ENCODE assay signal across 17 mouse cellular contexts in the genomic region with DNA sequence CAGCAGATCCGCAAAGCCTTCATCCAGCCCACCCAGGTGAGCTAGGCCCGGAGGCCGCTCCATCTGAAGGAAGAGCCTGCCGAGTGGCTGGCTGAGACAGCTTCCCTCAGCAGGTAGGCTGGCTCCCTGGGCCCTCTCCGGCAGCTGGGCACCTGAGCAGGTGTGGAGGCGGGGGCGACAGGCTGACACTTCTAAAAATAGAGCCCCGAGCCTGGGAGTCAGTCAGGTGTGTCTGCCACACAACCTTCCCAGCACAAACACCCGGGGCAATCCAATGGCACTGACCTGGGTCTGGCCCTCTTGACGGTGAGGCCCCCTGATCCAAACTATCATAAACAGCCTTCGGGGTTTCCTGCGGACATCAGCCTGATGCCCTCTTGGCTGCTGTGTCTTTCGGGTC. TPM values are rescaled to one million over a fixed set of nuclear protein-coding genes. Genes with fewer than 3 reads are reported as not detected.
DNase-seq lines count a peak whose midpoint lies in the region; ATAC-seq lines count a peak whose summit lies in the region.
"Had no signal": no experiment of that assay in that cellular context is flagged by ENCODE, and none has a peak within 500 bp of the region (broad histone marks: within the 10 kb centered on the region; RNA-seq: fewer than 3 reads in every experiment).

No protein-coding gene starts in this region.

- H3K4me1 ChIP-seq in liver, embryonic 13.5 days (replicated peaks), result peaks cover 43% of the 10 kb centered on the region
- no peaks in the 10 kb centered on the region for H3K4me1 ChIP-seq in embryonic facial prominence, embryonic 14.5 days (ENCODE audit: control insufficient read depth, insufficient read depth, low read length)
- H3K4me1 ChIP-seq: forebrain, embryonic 15.5 days had no signal

- intact Hi-C loops in heart, postnatal 10 days (cut with DNase I), result no loop called here

- no peaks in the 10 kb centered on the region; the same call in 1 of the 2 replicates for H3K9me3 ChIP-seq in liver, embryonic 13.5 days (replicated peaks)
- H3K9me3 ChIP-seq in embryonic facial prominence, embryonic 14.5 days (ENCODE audit: control insufficient read depth, low read length), result no peaks in the 10 kb centered on the region
- H3K9me3 ChIP-seq: forebrain, embryonic 15.5 days had no signal

- WGBS in liver, embryonic 13.5 days (ENCODE audit: insufficient replicate concordance), result 86% methylated on average over 13 of the region's 13 CpGs
- 46% methylated on average over 9 of the region's 13 CpGs for WGBS in embryonic facial prominence, embryonic 14.5 days

- DNase-seq in liver, embryonic 13.5 days, result no peak
- no peak for DNase-seq in liver
- peak; percentile 43 for DNase-seq in embryonic facial prominence, embryonic 14.5 days (ENCODE audit: low spot score)
- peak; percentile 72 for DNase-seq in kidney, adult 9 months
- DNase-seq in kidney, postnatal 4 days, result peak; percentile 54 to 74
- DNase-seq in left cerebral cortex, adult 8-10 months (ENCODE audit: low spot score in 2 of 2), result no peak
- no peak for DNase-seq in adrenal gland, postnatal 14 days
- no peak for DNase-seq in heart, postnatal 10 days
- DNase-seq: cerebellum, adult 8-10 months; heart, adult 2 months; heart, postnatal 14 days; lung, adult 18-20 months; right cerebral cortex, postnatal 14 days had no signal

- no peak overlapping the region for H3K4me3 ChIP-seq in liver, embryonic 13.5 days (replicated peaks)
- no peak overlapping the region for H3K4me3 ChIP-seq in embryonic facial prominence, embryonic 14.5 days (ENCODE audit: low read depth, low read length)
- H3K4me3 ChIP-seq: erythroblast, embryonic 14.5 days; forebrain, embryonic 15.5 days; heart, adult 2 months had no signal

- H3K4me2 ChIP-seq in liver, embryonic 13.5 days, result no peak overlapping the region
- no peak overlapping the region for H3K4me2 ChIP-seq in embryonic facial prominence, embryonic 14.5 days (ENCODE audit: low read depth, low read length)
- H3K4me2 ChIP-seq: forebrain, embryonic 15.5 days had no signal

- H3K27ac ChIP-seq in liver, embryonic 13.5 days, result 0 out of 2 replicates have a peak overlapping the region, but pooled peaks have one; percentile 67
- H3K27ac ChIP-seq in embryonic facial prominence, embryonic 14.5 days (replicated peaks; ENCODE audit: low read depth, low read length), result no peak overlapping the region
- H3K27ac ChIP-seq: forebrain, embryonic 15.5 days; heart, adult 2 months; hindbrain, postnatal 0 days had no signal

- H3K36me3 ChIP-seq in liver, embryonic 13.5 days, result no peaks in the 10 kb centered on the region
- no peaks in the 10 kb centered on the region for H3K36me3 ChIP-seq in embryonic facial prominence, embryonic 14.5 days (ENCODE audit: control insufficient read depth, insufficient read depth, low read length)
- H3K36me3 ChIP-seq: forebrain, embryonic 15.5 days had no signal

- no peaks in the 10 kb centered on the region for H3K27me3 ChIP-seq in liver, embryonic 13.5 days
- no peaks in the 10 kb centered on the region for H3K27me3 ChIP-seq in embryonic facial prominence, embryonic 14.5 days (replicated peaks; ENCODE audit: control insufficient read depth, insufficient read depth, low read length)
- H3K27me3 ChIP-seq: forebrain, embryonic 15.5 days had no signal

- ATAC-seq in liver, embryonic 13.5 days (ENCODE audit: low read depth), result no peak
- peak; percentile 61; the same call in 1 of the 2 replicates for ATAC-seq in embryonic facial prominence, embryonic 14.5 days (ENCODE audit: low read depth)
- ATAC-seq: forebrain, embryonic 15.5 days; hindbrain, postnatal 0 days; midbrain, embryonic 16.5 days had no signal

- no peak overlapping the region for H3K9ac ChIP-seq in liver, embryonic 13.5 days
- no peak overlapping the region for H3K9ac ChIP-seq in embryonic facial prominence, embryonic 14.5 days (ENCODE audit: low read depth, low read length)
- H3K9ac ChIP-seq: forebrain, embryonic 15.5 days had no signal

RNA-seq across cellular contexts. Expression of a gene that starts 58.5 kb away (rescaled TPM):
- polyA plus RNA-seq in liver, embryonic 13.5 days (2015; fragmentation: Nextera tagmentation; extraction: Ambion mirVana), result 8.9 and 10.0 TPM in 2 replicates
- polyA plus RNA-seq in embryonic facial prominence, embryonic 14.5 days (2014; fragmentation: Nextera tagmentation; extraction: Ambion mirVana), result 25.4 and 25.5 TPM in 2 replicates
- total RNA-seq in left cerebral cortex, adult 8-10 months (2022), result 10 to 100 TPM; 19.9 to 27.1 (median 24.2) TPM
- 73.8 and 85.4 TPM in 2 replicates for total RNA-seq in adrenal gland, postnatal 14 days (2021)
- total RNA-seq in heart, postnatal 10 days (2021), result 10 to 100 TPM; 36.9 to 42.5 TPM

Comparison
In these comparisons a context has a peak if more than half of its experiments do, and no peak if none do; other contexts are left out.
1. DNase-seq: peak in embryonic facial prominence, embryonic 14.5 days (single experiment), kidney, adult 9 months (single experiment) and kidney, postnatal 4 days (2 of 2); none in liver, embryonic 13.5 days (single experiment), liver (single experiment), left cerebral cortex, adult 8-10 months (0 of 2), adrenal gland, postnatal 14 days (single experiment) and heart, postnatal 10 days (0 of 2).